Mouse (Mus musculus) midbrain, embryonic 16.5 days (tissue): ENCODE measurements around the gene Kcnip4. TPM values are rescaled to one million over a fixed set of nuclear protein-coding genes. Genes with fewer than 3 reads are reported as not detected.

Source experiments
- ATAC-seq: fragments of 200-750 bp; cut with Nextera tagmentation; 2 replicates; pipeline ENCODE4 v1.8.0; 2017; ENCODE audit warnings: moderate TSS enrichment
- H3K27ac ChIP-seq: fragments of 300-500 bp; sonication (generic); 2 replicates; pipeline ENCODE4 v1.5.1; 2014; ENCODE audit warnings: mild to moderate bottlenecking, low read length, mixed read lengths
- H3K27me3 ChIP-seq: fragments of 300-500 bp; sonication (generic); 2 replicates; pipeline ENCODE4 v1.6.1; 2014; ENCODE audit warnings: low read depth, low read length, mixed read lengths; ENCODE audit not compliant: control insufficient read depth, insufficient read depth
- H3K36me3 ChIP-seq: fragments of 300-500 bp; sonication (generic); 2 replicates; pipeline ENCODE4 v1.6.1; 2014; ENCODE audit warnings: mild to moderate bottlenecking, low read length, moderate library complexity, mixed read lengths; ENCODE audit not compliant: control insufficient read depth, insufficient read depth
- H3K4me1 ChIP-seq: fragments of 300-500 bp; sonication (generic); 2 replicates; pipeline ENCODE4 v1.6.1; 2014; ENCODE audit warnings: mild to moderate bottlenecking, low read length, mixed read lengths; ENCODE audit not compliant: control insufficient read depth, insufficient read depth
- H3K4me2 ChIP-seq: fragments of 300-500 bp; sonication (generic); 2 replicates; pipeline ENCODE4 v1.6.1; 2014; ENCODE audit warnings: mild to moderate bottlenecking, low read length, mixed read lengths
- H3K4me3 ChIP-seq: fragments of 300-500 bp; sonication (generic); 2 replicates; pipeline ENCODE4 v1.5.1; 2014; ENCODE audit warnings: low read depth, mild to moderate bottlenecking, low read length, moderate library complexity, mixed read lengths
- H3K9ac ChIP-seq: fragments of 300-500 bp; sonication (generic); 2 replicates; pipeline ENCODE4 v1.6.1; 2014; ENCODE audit warnings: low read depth, low read length, mixed read lengths
- H3K9me3 ChIP-seq: fragments of 300-500 bp; sonication (generic); replicated peaks from 2 replicates; pipeline ENCODE4 v1.6.1; 2014; ENCODE audit warnings: mild to moderate bottlenecking, low read length, mixed read lengths; ENCODE audit not compliant: control insufficient read depth, poor library complexity, severe bottlenecking
- WGBS: fragments of 180-500 bp; shearing (Covaris S2); extraction: QIAGEN DNeasy Blood & Tissue Kit; methylation state at CpG from one replicate; pipeline ENCODE4 v1.1.7; 2014; 5-methylcytosine and 5-hydroxymethylcytosine counted together
- polyA plus RNA-seq: library from polyadenylated mRNA; unstranded; fragments of >200 nt; fragmentation: Nextera tagmentation; extraction: Ambion mirVana; gene quantifications from 2 replicates; pipeline ENCODE4 v1.2.1, GENCODE M21; 2015

Gene Kcnip4
- polyA plus RNA-seq, 1 experiment from 2014 or later: 22.7 TPM

GRCm38 (mm10) chr5:48509194-48509930 is 1015.3 kb downstream of the Kcnip4 start:
- WGBS: 64% methylated on average over 18 of the region's 18 CpGs
- no peak for ATAC-seq
- no peaks in the 10 kb centered on the region for H3K4me1 ChIP-seq

DNA sequence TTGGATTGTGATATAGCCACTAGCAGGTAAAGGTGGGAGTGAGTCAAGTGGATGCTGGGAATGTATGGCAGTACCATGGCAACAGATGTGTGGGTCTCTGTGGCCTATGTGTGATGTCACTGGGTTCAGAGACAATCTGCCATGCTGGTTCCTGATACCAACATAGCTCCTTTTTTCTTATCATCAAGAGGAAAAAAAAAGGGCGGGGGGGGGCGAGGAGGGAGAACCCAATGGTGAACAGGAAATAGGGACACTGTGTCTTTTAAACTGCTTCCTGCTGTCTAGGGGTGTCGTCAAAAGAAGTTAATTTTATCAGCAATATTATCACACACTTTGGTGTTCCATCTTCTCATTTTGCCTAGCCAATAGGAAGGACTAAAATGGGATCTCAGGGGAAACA is 1021.6 kb downstream of the Kcnip4 start:
- Histone ChIP-seq H3K27ac (no peak overlapping the region), H3K36me3 (no peaks in the 10 kb centered on the region), H3K4me3 (no peak overlapping the region), H3K27me3 (no peaks in the 10 kb centered on the region), H3K4me1 (no peaks in the 10 kb centered on the region), H3K9ac (no peak overlapping the region), H3K9me3 (no peaks in the 10 kb centered on the region), H3K4me2 (no peak overlapping the region)
- ATAC-seq: no peak
- 90% methylated on average over 3 of the region's 3 CpGs for WGBS

More at GRCm38 (mm10) chr5:48509194-48509930, 1015.3 kb downstream of the Kcnip4 start:
- no peak overlapping the region for H3K9ac ChIP-seq
- no peaks in the 10 kb centered on the region for H3K27me3 ChIP-seq
- H3K36me3 ChIP-seq: no peaks in the 10 kb centered on the region
- H3K27ac ChIP-seq: no peak overlapping the region
- no peak overlapping the region for H3K4me2 ChIP-seq
- H3K9me3 ChIP-seq: no peaks in the 10 kb centered on the region
- H3K4me3 ChIP-seq: no peak overlapping the region

DNA sequence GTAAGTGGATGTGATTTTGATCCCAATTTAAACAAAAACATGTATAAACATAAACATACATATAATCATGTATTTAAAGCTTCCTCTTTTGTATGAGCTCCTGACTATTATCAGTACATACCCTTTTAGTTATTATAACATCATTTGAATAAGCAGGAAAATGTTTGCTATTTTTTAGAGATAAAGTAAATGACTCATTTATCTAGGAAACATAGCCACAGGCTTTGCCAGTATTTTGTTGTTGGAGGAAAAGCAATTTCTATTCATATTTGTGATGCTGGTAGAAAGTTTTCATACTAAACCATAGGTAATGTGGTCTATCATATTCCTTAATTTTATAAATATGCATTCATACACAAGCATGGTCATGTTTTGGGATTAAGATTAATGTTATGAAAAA is 1022.3 kb downstream of the Kcnip4 start:
- Histone ChIP-seq H3K4me3 (no peak overlapping the region), H3K27me3 (no peaks in the 10 kb centered on the region), H3K4me2 (no peak overlapping the region), H3K36me3 (no peaks in the 10 kb centered on the region), H3K9me3 (no peaks in the 10 kb centered on the region), H3K9ac (no peak overlapping the region), H3K4me1 (no peaks in the 10 kb centered on the region), H3K27ac (no peak overlapping the region)
- no peak for ATAC-seq

- no peak overlapping the region for H3K4me3 ChIP-seq
- WGBS: 88% methylated on average over 5 of the region's 5 CpGs
Measured at GRCm38 (mm10) chr5:48500204-48500603, 1024.5 kb downstream of the Kcnip4 start.

DNA sequence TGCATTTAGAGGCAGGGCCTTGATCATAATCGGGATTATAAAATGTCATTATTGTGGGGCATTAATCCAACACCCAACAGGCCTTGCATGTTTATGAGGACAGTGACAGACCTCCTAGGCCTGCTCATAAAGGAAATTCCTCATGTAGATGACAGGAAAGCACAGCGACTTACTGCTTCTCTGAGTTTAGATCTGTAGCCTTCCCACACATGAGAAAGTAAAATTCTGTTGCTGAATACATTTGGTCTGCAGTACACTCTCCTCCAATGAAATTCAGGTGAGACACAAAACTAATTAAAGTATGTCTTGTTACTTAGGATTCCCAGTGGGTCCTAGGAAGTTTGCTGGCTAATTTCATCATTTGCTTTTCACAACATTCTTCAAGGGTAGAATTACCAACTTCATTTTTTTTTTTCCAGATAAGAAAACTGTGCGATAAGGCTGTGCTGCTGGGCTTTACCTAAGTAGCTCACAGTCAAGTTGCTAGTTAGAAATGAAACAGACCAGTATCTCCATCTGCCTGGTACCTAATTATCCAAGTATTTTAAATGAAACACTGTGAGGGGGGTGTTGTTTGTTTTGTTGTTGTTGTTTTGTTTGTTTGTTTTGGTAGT is 1033.7 kb downstream of the Kcnip4 start:
- ATAC-seq: no peak
- Histone ChIP-seq H3K9me3 (no peaks in the 10 kb centered on the region), H3K36me3 (no peaks in the 10 kb centered on the region), H3K27ac (no peak overlapping the region), H3K9ac (no peak overlapping the region), H3K4me1 (peaks cover 5% of the 10 kb centered on the region; the same call in 1 of the 2 replicates), H3K27me3 (no peaks in the 10 kb centered on the region), H3K4me3 (no peak overlapping the region), H3K4me2 (no peak overlapping the region)
- whole genome bisulfite sequencing: 79% methylated on average over 3 of the region's 3 CpGs

More at GRCm38 (mm10) chr5:48500204-48500603, 1024.5 kb downstream of the Kcnip4 start:
- Histone ChIP-seq H3K36me3 (no peaks in the 10 kb centered on the region), H3K27me3 (no peaks in the 10 kb centered on the region), H3K27ac (no peak overlapping the region), H3K4me2 (no peak overlapping the region), H3K4me1 (no peaks in the 10 kb centered on the region), H3K9me3 (no peaks in the 10 kb centered on the region), H3K9ac (no peak overlapping the region)
- no peak for ATAC-seq

- H3K9me3 ChIP-seq: no peaks in the 10 kb centered on the region
- H3K9ac ChIP-seq: no peak overlapping the region
- no peaks in the 10 kb centered on the region for H3K27me3 ChIP-seq
- H3K4me2 ChIP-seq: no peak overlapping the region
- no peak overlapping the region for H3K27ac ChIP-seq
- WGBS: 20% methylated on average over 5 of the region's 5 CpGs
- no peak overlapping the region for H3K4me3 ChIP-seq
- ATAC-seq: peak; percentile 58; the same call in 1 of the 2 replicates
- H3K36me3 ChIP-seq: no peaks in the 10 kb centered on the region
- H3K4me1 ChIP-seq: peaks cover 5% of the 10 kb centered on the region; the same call in 1 of the 2 replicates
Measured at GRCm38 (mm10) chr5:48489549-48490288, 1035.0 kb downstream of the Kcnip4 start.

GRCm38 (mm10) chr5:48483112-48483511 is 1041.6 kb downstream of the Kcnip4 start:
- no peak overlapping the region for H3K9ac ChIP-seq
- ATAC-seq: no peak
- H3K4me2 ChIP-seq: no peak overlapping the region
- no peaks in the 10 kb centered on the region for H3K27me3 ChIP-seq
- no peaks in the 10 kb centered on the region for H3K9me3 ChIP-seq
- H3K4me1 ChIP-seq: no peaks in the 10 kb centered on the region; the same call in 1 of the 2 replicates
- no peak overlapping the region for H3K4me3 ChIP-seq
- no peaks in the 10 kb centered on the region for H3K36me3 ChIP-seq
- 88% methylated on average over 2 of the region's 2 CpGs for WGBS
- no peak overlapping the region for H3K27ac ChIP-seq

DNA sequence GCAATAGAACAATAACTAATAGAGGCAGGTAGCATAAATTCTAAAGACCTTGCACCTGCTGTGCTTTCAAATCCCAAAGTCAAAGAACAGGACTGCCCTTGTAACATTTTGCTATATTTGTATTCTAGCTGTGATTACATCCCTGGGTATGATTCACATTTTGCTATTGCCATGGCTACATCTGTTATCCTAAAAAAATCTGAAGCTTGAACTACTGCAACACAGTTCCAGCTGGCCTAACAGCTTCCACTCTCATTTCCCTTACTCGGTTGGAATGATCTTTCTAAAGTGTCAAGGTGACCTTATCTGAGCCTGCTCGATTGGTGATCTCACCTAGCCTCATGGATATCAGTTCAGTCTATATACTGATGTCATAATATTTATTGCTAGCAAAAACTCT is 1064.5 kb downstream of the Kcnip4 start:
- Histone ChIP-seq H3K4me3 (no peak overlapping the region), H3K9me3 (no peaks in the 10 kb centered on the region), H3K36me3 (no peaks in the 10 kb centered on the region), H3K9ac (no peak overlapping the region), H3K27ac (no peak overlapping the region), H3K4me2 (no peak overlapping the region), H3K27me3 (no peaks in the 10 kb centered on the region), H3K4me1 (no peaks in the 10 kb centered on the region)
- no peak for ATAC-seq
- 71% methylated on average over 2 of the region's 2 CpGs for WGBS

- Histone ChIP-seq H3K9ac (no peak overlapping the region), H3K4me1 (no peaks in the 10 kb centered on the region), H3K4me3 (no peak overlapping the region), H3K4me2 (no peak overlapping the region), H3K36me3 (no peaks in the 10 kb centered on the region), H3K27me3 (no peaks in the 10 kb centered on the region), H3K27ac (no peak overlapping the region), H3K9me3 (no peaks in the 10 kb centered on the region)
- ATAC-seq: no peak
- 79% methylated on average over 1 of the region's 1 CpGs for WGBS
Measured at GRCm38 (mm10) chr5:48448888-48449287, 1075.8 kb downstream of the Kcnip4 start.
